Mouse (Mus musculus) bone marrow, adult 2 months (tissue): ENCODE measurements around the gene Kcnip4.

Experiments
- CTCF ChIP-seq: fragments of 200-500 bp; IDR thresholded peaks from 2 replicates; pipeline ENCODE4 v1.5.1; 2011; ENCODE audit warnings: low read length, control low read depth; ENCODE audit not compliant: control insufficient read depth, insufficient read depth
- POLR2A ChIP-seq: fragments of 200-500 bp; IDR thresholded peaks from 2 replicates; pipeline ENCODE4 v1.6.1; 2011; ENCODE audit warnings: low read depth, mild to moderate bottlenecking, control low read depth, low read length, borderline replicate concordance; ENCODE audit not compliant: control insufficient read depth

DNA sequence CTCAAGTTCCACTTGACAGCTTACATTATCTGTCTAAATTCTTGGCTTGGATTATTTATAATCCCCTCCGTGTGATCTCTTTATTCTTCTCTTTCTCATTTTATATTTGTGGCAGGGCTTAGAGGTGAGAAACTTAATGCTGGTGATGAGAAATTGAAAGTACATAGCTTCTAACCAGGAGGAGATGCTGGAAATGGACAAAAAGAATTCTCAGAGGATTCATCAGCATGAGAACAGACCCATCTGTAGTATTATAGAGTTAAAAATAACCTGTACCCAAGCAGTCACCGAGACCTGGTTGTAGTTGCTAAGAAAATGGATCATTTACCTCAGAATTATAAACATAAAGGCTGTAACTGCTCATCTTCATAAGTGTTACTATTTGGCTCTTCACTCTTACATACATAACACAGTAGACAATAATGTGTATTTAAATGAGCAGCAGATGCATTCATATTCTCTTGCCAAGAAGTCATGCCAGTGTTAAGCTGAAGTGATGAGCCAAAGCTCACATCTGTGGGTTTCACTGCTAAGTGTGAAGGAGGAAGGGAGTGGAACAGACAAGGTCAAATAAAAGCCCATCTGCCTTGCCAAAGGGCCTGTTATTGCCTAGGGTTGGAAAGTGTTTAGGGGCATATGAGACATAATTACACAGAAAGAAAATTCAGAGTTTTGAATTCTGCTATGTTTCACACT is 374.4 kb downstream of the Kcnip4 start:
- TF ChIP-seq POLR2A (no peak), CTCF (no peak)
